Mouse (Mus musculus): Measurements from ENCODE around the gene Acox1.

Acox1 gene

GRCm38 (mm10) chr11:116198639-116199531 is at the start of gene Acox1, which contains the start of gene Ten1:
TSS of gene Acox1 (minus strand) at chr11:116199045.
TSS of gene Ten1 (plus strand) at chr11:116198855.
- no peak; the same call in 1 of the 2 replicates for TF ChIP-seq GATA4 (IDR thresholded peaks at IDR 0.05; ENCODE audit: insufficient replicate concordance, low read length)

DNA sequence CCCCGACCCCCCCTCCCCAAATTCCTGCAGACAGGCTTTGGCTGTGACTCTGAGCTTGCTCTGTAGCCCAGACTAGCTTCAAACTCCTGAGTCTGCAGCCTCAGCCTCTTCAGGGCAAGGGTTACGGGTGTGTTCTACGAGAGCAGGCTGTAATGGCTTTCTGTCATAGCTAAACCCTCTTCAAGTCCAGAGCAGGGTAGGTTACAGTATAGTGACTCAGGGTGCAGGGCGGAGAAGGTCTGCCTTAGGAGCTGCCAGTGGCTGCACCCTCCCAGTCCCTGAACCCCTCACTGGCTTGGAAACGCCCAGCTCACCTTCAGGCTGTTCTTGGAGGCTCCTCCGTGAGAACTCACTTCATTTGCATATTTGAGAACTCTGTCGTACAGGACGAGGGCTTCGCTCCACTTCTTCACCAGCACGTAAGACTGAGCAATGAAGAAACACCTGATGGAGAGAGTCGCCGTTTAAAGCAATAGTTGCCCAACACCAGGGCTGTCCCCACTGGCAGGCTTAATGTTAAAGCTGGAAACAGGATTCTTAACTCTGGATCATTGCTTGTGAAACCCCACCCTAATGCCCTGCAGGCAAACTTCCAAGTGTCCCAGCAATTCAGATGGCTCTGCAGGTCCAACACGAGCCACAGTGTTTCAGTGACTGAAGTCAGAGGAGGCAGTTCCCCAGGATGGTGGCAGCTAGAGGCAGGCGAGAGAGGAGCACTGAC is 48.8 kb upstream of the Acox1 start:
- TF ChIP-seq GATA4 (IDR thresholded peaks at IDR 0.05; ENCODE audit: insufficient replicate concordance, low read length): no peak

- TF ChIP-seq GATA4 (IDR thresholded peaks at IDR 0.05; ENCODE audit: insufficient replicate concordance, low read length): no peak
These were observed 46.8 kb upstream of the Acox1 start for GRCm38 (mm10) chr11:116245616-116246015.

- TF ChIP-seq GATA4 (IDR thresholded peaks at IDR 0.05; ENCODE audit: insufficient replicate concordance, low read length): no peak
These were observed 45.7 kb upstream of the Acox1 start for GRCm38 (mm10) chr11:116244580-116244979.

- no peak for TF ChIP-seq GATA4 (IDR thresholded peaks at IDR 0.05; ENCODE audit: insufficient replicate concordance, low read length)
These were observed 42.9 kb upstream of the Acox1 start for GRCm38 (mm10) chr11:116241744-116242235.

GRCm38 (mm10) chr11:116239797-116240196 is 41.0 kb upstream of the Acox1 start:
- no peak for TF ChIP-seq GATA4 (IDR thresholded peaks at IDR 0.05; ENCODE audit: insufficient replicate concordance, low read length)

DNA sequence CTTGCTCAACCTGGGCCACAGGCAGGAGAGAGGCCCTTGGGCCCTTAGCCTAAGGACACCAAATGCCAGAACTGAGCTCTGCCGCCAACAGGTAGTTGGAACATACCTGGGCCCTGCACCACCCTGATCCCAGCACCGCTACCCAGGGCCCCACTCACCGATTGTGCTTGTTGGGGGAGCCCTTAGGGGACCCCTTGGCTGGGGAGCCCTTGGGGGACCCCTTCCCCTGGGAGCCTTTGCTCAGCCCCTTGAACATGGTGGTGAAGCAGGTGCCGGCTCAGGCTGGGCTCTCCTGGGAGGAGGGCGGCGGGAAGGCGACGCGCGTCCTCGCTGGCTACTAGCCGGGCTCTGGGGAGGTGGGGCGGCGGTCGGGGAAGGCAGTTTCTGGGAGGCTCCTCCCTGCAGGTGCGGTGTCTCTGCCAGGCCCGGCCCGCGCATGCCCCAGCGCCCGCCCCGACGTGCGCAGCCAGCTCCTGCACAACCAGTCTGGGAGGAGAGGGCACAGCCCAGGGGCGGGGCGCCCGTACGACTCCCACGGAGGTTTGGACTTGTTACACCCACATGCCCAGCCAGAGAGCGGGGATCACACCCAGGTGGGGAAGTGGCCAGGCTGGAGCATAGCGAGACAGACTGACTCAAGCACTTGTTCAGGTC is 39.0 kb upstream of the Acox1 start, which contains the start of gene Evpl:
Gene Evpl (minus strand): TSS at position 336 of the 654 bp plus-strand sequence.
- TF ChIP-seq GATA4 (IDR thresholded peaks at IDR 0.05; ENCODE audit: insufficient replicate concordance, low read length): no peak

DNA sequence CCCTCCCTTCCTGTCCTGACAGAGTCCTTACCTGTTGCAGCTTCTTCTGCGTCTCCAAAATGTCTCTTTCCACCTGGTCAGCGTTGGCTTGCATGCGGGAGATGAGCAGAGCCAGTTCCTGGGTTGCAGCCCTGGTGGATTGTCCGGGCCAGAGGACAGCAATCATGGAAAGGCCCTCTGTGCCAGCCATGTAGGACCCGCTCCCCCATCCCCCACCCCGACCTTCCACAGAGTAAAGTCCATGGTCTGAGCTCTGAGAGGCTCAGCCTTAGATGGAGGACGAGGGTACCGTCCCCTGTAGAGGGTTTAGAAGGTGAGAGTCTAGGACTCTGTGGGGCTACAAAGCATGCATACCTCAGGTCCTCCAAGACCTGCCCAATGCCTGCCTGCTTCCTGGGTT is 36.1 kb upstream of the Acox1 start:
- TF ChIP-seq GATA4 (IDR thresholded peaks at IDR 0.05; ENCODE audit: insufficient replicate concordance, low read length): no peak

- TF ChIP-seq GATA4 (IDR thresholded peaks at IDR 0.05; ENCODE audit: insufficient replicate concordance, low read length): no peak
These were observed 33.6 kb upstream of the Acox1 start for GRCm38 (mm10) chr11:116232427-116232826.

GRCm38 (mm10) chr11:116228699-116229098 is 29.9 kb upstream of the Acox1 start:
- no peak for TF ChIP-seq GATA4 (IDR thresholded peaks at IDR 0.05; ENCODE audit: insufficient replicate concordance, low read length)

- TF ChIP-seq GATA4 (IDR thresholded peaks at IDR 0.05; ENCODE audit: insufficient replicate concordance, low read length): no peak
These were observed 27.6 kb upstream of the Acox1 start for GRCm38 (mm10) chr11:116226414-116226813.

- TF ChIP-seq GATA4 (IDR thresholded peaks at IDR 0.05; ENCODE audit: insufficient replicate concordance, low read length): no peak
These were observed 23.9 kb upstream of the Acox1 start for GRCm38 (mm10) chr11:116222740-116223059.

- no peak for TF ChIP-seq GATA4 (IDR thresholded peaks at IDR 0.05; ENCODE audit: insufficient replicate concordance, low read length)
These were observed 23.3 kb upstream of the Acox1 start for GRCm38 (mm10) chr11:116221931-116222739.

DNA sequence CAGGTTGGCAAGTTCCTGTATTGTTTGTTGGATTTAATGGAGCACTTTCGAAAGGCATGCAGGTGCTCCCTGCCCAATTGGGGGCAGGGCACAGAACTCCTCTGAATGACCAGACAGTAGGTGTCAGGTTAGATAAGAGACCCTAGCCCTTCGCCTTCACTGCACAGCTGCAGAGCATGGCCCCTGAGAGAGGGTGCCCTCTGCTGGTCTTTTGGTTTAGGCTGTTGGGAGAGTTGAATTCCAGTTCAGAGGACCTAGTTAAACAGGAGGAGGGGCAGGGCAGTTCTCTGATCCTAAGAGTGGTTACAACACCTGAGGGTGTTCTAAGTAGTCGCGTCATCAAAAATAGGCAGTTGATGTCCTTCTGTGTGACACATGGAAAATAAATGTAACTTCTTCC is 21.0 kb upstream of the Acox1 start:
- TF ChIP-seq GATA4 (IDR thresholded peaks at IDR 0.05; ENCODE audit: insufficient replicate concordance, low read length): no peak
